Mouse (Mus musculus) testis, adult 2 months (tissue): ENCODE measurements around the gene Kpna4.

Experiments used
- CTCF ChIP-seq: fragments of 200-500 bp; IDR thresholded peaks from 2 replicates; pipeline ENCODE4 v1.5.1; 2012; ENCODE audit warnings: low read depth, mild to moderate bottlenecking, inconsistent platforms, low read length, moderate library complexity; ENCODE audit not compliant: control insufficient read depth, insufficient read depth, insufficient replicate concordance
- POLR2A ChIP-seq: fragments of 200-500 bp; IDR thresholded peaks from 2 replicates; pipeline ENCODE4 v1.6.1; 2012; ENCODE audit warnings: low read depth, mild to moderate bottlenecking, inconsistent platforms, low read length, moderate library complexity; ENCODE audit not compliant: control insufficient read depth

- TF ChIP-seq POLR2A: no peak
- TF ChIP-seq CTCF: no peak
Observed at GRCm38 (mm10) chr3:69044167-69044591, 82.7 kb downstream of the Kpna4 start.
